Mouse (Mus musculus) cerebral cortex, adult 2 months (tissue): ENCODE results near the gene Upb1.

ENCODE experiments used
- WGBS: fragments of 180-500 bp; shearing (Covaris S2); methylation state at CpG from one replicate; pipeline ENCODE4 v1.1.7; 2018; 5-methylcytosine and 5-hydroxymethylcytosine counted together

The Upb1 gene

GRCm38 (mm10) chr10:75451036-75451786, 50.3 kb downstream of the Upb1 start:
- WGBS = 38% methylated on average over 10 of the region's 10 CpGs

- 38% methylated on average over 12 of the region's 18 CpGs for WGBS
Observed at GRCm38 (mm10) chr10:75456061-75456831, 55.3 kb downstream of the Upb1 start.

- WGBS = 70% methylated on average over 1 of the region's 1 CpGs
Observed at GRCm38 (mm10) chr10:75457852-75458251, 56.9 kb downstream of the Upb1 start.

- 85% methylated on average over 4 of the region's 4 CpGs for WGBS
Observed at GRCm38 (mm10) chr10:75458329-75458728, 57.4 kb downstream of the Upb1 start.

- 82% methylated on average over 3 of the region's 3 CpGs for WGBS
Observed at GRCm38 (mm10) chr10:75462728-75463127, 61.8 kb downstream of the Upb1 start.

- WGBS = 47% methylated on average over 6 of the region's 6 CpGs
Observed at GRCm38 (mm10) chr10:75465781-75466550, 65.1 kb downstream of the Upb1 start.

GRCm38 (mm10) chr10:75473411-75473810, 72.5 kb downstream of the Upb1 start:
- 83% methylated on average over 8 of the region's 8 CpGs for WGBS

GRCm38 (mm10) chr10:75474571-75474970, 73.7 kb downstream of the Upb1 start:
- 61% methylated on average over 5 of the region's 5 CpGs for WGBS

GRCm38 (mm10) chr10:75475139-75475850, 74.4 kb downstream of the Upb1 start:
- WGBS = 58% methylated on average over 5 of the region's 6 CpGs

- 73% methylated on average over 9 of the region's 9 CpGs for WGBS
Observed at GRCm38 (mm10) chr10:75477034-75477433, 76.1 kb downstream of the Upb1 start.

GRCm38 (mm10) chr10:75479955-75480354, 79.0 kb downstream of the Upb1 start:
- WGBS = 90% methylated on average over 2 of the region's 2 CpGs

GRCm38 (mm10) chr10:75481703-75482102, 80.8 kb downstream of the Upb1 start:
- WGBS = 89% methylated on average over 4 of the region's 4 CpGs

GRCm38 (mm10) chr10:75482271-75482670, 81.4 kb downstream of the Upb1 start:
- WGBS = 94% methylated on average over 5 of the region's 5 CpGs

- WGBS = 97% methylated on average over 11 of the region's 11 CpGs
Observed at GRCm38 (mm10) chr10:75482919-75483483, 82.1 kb downstream of the Upb1 start.

- 89% methylated on average over 6 of the region's 6 CpGs for WGBS
Observed at GRCm38 (mm10) chr10:75484066-75484465, 83.2 kb downstream of the Upb1 start.

GRCm38 (mm10) chr10:75484767-75485166, 83.9 kb downstream of the Upb1 start:
- WGBS = 66% methylated on average over 6 of the region's 6 CpGs

- 55% methylated on average over 9 of the region's 9 CpGs for WGBS
Observed at GRCm38 (mm10) chr10:75486086-75486979, 85.4 kb downstream of the Upb1 start.

- WGBS = 75% methylated on average over 3 of the region's 3 CpGs
Observed at GRCm38 (mm10) chr10:75487131-75487530, 86.2 kb downstream of the Upb1 start.

GRCm38 (mm10) chr10:75489522-75489921, 88.6 kb downstream of the Upb1 start:
- WGBS = 48% methylated on average over 2 of the region's 2 CpGs

- WGBS = 90% methylated on average over 2 of the region's 2 CpGs
Observed at GRCm38 (mm10) chr10:75490731-75491130, 89.8 kb downstream of the Upb1 start.
